Mouse (Mus musculus) duodenum, adult 2 months (tissue): Measurements from ENCODE around the gene Ptpn5. TPM values are rescaled to one million over a fixed set of nuclear protein-coding genes. Genes with fewer than 3 reads are reported as not detected.

ENCODE experiments used
- polyA plus RNA-seq: library from polyadenylated mRNA; depleted of rRNA; stranded (reverse); fragments of >200 nt; gene quantifications from 2 replicates; pipeline ENCODE4 v1.2.3, GENCODE M21; 2012; ENCODE audit warnings: low replicate concordance; rRNA removed

The Ptpn5 gene
- polyA plus RNA-seq = 0.76 and 1.5 TPM in 2 replicates

DNA sequence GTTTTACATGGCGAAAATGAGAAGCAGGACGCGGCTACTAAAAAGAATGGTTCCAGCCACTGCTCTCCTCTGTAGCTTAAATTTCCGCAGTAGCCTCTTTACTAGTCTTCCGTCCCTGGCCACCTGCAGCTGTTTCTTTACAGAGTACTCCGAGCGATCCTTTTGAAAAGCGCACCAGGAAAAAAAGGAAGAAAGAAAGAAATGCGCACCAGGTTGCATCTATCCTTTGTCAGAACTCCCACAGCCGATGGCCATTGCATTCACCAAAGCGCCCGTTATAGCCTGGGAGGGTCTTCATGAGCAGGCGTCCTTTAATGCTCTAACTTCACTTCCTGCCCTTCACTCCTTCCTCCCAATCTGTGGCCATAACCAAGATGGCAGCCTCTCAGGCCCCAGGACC is at the start of gene Ptpn5:
Ptpn5 (minus strand) TSS at position 354 of the 400 bp plus-strand sequence.

DNA sequence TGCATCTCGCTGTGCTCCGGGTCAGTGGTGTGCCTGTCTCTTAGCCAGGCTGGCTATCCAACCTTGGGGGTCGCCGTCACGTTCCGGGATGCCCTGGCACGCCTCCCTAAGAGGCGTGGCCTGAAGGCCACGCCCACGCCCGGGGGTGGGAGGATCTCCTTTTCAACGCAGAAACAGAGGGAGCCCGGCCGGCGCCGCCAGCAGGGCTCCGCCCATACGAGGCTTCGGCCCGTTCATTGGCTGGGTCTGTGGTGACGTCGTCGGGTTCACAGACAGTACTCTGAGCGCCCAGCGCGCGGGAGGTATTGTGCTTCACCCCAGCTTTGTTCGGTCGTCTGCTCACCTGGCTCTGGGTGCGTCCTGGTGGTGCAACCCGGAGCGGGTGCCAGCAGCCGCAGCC is 83.1 kb downstream of the Ptpn5 start, which contains the start of gene Tmem86a:
Tmem86a (plus strand) TSS at position 236 of the 400 bp plus-strand sequence.

Other genes starting within 250 kb of the Ptpn5 start
- gene Tsg101, start 213.7 kb downstream of the Ptpn5 start, polyA plus RNA-seq = 100 and 104 TPM in 2 replicates
- gene Uevld, start 175.2 kb downstream of the Ptpn5 start, polyA plus RNA-seq = 0.74 and 0.77 TPM in 2 replicates
- gene Gm9999, start 150.1 kb downstream of the Ptpn5 start, polyA plus RNA-seq = not detected in 2 replicates
- 2.0 and 2.1 TPM in 2 replicates for gene Spty2d1, start 125.3 kb downstream of the Ptpn5 start, polyA plus RNA-seq
- gene Tmem86a, start 83.1 kb downstream of the Ptpn5 start, polyA plus RNA-seq = 36.9 and 378 TPM in 2 replicates
- not detected in 2 replicates for gene Mrgpra6, start 71.2 kb upstream of the Ptpn5 start, polyA plus RNA-seq
- gene Mrgpra9, start 119.2 kb upstream of the Ptpn5 start, polyA plus RNA-seq = not detected in 2 replicates
- not detected in 2 replicates for gene Mrgpra1, start 220.6 kb upstream of the Ptpn5 start, polyA plus RNA-seq